Mouse (Mus musculus) urinary bladder, postnatal 4 days (tissue): ENCODE results near the gene Supv3l1.
A peak's percentile ranks its signal among the peaks of the same experiment; 100 is the strongest.

Experiments
- DNase-seq, 2 experiments: peaks; one replicate each; pipeline ENCODE4 v3.0.0; 2021 to 2022; ENCODE audit warnings: low spot score in 2 of 2

Supv3l1 gene

DNA sequence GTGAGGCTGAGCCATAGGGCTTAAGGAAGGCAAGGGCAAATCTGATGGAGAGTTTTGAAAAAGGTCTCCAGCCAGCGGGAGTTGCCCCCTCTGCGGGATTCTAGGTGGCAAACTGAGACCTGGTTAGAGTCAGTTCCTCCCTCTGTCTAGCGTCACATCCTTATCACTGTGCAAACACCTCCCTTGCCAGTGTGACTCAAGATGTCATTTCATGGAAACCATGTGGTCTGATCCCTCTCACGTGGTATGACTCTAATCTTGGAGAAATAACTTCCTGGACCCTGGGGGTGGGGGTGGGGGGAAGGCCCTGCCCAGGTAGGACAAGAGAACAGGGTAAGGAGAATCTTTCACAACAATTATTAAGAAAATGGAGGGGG, 35.9 kb downstream of the Supv3l1 start:
- no peak for DNase-seq

DNA sequence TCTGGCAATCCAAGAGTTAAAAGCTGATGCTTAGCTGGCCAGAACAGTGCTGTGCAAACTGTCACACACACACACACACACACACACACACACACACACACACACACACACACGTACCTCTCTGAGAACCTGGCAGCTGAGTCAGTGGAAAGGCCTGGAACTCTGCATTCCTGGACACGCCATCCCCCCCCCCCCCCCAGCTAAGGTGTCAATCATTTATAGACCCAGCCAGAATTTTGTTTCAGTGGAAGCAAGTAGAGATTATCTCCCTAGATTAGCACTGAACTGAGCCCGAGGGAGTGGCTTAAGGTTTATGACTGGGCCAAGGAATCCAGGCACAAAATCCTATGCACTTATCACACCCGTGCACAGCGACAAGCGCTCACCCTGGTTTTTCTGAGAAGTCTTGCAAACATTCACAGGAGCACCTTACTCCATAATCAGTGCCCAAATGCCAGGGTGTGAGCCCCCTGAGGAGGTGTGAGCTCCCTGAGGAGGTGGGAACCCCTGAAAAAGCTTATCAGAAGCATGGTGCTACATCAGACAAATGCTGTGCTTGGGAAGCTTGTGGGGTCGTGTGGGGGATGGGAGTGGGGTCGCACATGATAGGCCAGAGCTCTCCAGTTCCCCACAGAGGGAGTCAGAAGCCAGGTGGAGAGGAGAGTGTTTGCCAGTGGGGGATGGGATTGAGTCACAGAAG, 36.5 kb downstream of the Supv3l1 start:
- no peak for DNase-seq

DNA sequence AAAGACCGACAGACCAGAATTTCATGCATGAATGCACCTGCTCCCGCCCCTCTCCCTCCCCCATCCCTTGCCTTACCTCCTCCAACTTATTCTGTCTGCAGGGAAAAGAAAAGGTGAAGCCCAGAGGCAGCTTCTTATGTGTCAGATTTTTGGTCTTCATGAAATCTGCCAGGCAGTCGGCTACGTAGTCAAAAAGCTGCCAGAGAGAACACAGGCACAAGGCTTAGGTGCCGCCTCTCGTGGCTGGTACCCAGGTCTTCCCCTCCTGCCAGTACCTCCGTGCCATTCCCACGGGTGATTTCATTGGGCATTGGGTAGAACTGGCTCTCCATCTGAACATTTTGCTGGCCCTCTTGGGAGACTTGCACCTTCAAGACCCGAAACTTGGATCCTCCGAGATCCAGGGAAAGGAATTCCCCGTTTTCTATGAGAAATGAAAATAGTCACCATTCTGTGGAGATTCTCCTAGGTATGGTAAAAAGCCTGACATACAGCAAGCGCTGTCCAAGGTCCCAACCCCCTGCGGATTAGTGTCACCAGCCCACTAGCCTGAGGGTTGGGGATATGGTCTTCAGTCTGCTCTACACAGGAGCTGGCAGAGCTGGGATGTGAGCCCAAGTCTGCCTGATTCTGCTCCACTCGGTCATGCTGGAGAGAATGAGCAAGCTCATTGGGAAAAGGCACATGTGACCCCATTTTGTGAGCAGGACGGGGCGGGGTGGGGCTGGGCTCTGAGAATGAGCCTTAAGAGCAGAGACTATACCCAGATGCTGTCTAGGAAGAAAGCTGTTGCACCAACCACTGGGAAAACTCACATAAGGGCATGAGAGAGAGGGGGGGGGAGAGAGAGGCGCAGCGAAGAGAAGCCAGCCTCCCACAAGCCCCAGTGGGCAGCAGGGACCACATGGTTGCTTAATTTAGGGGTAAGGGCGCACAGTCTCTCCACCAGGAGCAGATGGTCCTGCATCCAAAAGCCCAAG, 37.8 kb downstream of the Supv3l1 start:
- no peak for DNase-seq

DNA sequence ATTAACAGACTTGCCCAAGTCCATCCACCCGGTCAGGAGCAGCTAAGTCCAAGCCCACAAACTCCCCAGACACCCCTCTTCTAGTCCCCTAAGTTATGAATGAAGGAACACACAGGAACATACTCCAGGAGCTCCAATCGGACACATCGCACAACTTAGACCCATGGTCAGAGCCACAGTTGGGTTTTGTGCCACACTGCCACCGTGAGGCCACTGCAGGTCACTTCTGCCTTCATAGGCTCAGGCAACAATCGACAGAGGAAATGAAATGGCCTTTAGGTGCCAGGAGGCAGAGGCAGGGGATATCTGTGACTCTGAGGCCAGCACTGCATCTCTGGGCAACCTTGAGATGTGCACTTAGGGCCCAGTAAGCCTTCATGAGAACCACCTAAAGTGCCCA, 38.6 kb downstream of the Supv3l1 start:
- peak; percentile 48 to 67 for DNase-seq

DNA sequence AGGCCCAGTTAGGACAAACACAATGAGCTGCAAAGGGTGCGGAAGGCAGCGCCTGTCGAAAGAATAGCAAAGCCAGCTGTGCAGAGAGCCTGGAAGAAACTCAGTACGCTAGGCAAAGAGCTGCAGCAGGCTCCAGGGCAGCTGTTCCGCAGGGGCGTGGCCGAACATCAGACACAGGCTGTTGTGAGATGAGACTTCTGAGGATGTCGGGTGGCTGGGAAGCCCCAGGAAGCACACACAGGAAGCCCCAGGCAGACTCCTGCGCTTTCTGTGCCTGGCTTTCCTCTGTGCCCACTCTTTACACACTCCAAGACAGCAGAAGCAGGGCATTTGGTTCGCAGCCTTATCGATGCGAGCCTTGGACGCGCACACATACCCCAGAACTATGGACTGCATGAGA, 44.6 kb downstream of the Supv3l1 start:
- peak in 1 of 2 experiments; percentile 51 for DNase-seq

DNA sequence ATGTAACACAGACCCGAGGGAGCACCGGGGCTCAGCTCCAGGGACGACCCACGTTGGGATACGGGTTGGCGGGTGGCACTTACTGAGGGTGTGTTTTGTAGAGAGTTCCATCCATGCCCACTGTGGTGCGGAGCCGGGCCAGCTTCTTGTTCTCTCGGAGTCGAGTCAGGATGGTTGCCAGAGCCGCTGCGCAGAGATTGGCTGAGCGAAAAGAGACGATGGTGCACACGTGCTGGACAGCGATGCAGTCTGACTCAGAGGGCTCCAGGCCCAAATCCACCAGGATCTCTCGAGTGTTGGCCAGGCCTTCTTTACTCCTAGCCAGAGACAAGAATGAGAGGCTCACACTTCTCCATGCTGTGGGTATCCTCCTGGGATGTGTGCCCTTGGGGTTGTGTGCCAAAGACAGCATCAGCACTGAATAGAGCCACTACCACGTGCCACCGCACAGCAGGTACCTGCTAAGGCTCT, 47.9 kb downstream of the Supv3l1 start:
- DNase-seq, result peak in 1 of 2 experiments; percentile 38

DNA sequence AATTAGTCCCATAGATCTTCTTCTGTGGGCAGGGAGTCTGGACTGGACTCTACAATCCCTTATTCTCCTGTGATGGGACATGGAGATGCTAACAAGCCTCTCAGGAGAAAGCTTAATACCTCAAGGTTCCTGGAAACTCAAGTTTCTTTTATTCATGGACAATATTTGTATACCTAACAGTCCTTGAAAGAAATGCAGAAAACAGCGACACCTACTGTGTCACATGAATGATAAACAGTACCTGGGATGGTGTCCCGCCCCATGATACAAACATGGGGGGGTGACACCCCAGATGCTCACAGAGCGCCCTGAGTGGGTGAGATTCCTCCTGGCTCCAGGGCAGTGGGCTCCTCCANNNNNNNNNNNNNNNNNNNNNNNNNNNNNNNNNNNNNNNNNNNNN, 66.5 kb downstream of the Supv3l1 start:
- no peak for DNase-seq

DNA sequence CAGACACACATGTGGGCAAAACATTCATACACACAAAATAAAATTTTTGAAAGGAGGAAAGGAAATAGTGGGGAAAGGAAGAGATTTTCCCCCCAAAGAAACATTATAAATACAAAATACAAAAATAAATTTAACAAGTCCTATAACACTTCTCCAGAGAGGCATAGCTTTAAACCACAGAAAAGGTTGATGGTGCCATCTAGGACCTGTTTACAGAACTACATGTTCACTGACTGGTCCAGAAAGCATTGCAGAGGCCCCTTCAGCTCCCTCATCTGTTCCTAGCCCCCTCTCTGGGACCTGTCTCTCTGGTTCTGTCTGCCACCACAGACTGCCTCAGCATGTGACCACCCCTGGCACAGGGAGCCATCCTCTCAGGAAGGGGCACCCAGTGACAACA, 68.6 kb downstream of the Supv3l1 start:
- DNase-seq, result no peak

DNA sequence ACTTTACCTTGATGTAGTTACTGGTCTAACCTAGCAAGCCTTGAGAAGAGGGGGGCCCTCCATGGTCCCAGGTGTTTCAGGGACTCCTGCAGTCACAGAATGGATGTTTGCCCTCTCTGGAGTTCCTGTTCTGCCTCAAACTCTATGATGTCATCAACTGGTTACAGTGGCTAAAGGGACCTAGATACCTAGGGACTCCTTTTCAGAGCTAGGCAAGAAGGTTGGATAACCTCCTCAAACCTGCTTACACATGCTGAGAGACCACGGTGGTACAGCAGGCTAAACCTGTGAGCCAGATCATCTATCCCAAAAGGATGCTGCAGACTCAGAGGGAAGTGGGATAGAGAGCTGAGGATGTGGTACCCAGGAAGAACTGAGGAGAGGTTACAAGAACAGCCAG, 69.7 kb downstream of the Supv3l1 start, which contains the start of gene Hk1:
Gene Hk1, minus strand, starts transcription at position 101 of the 400 bp plus-strand sequence.
- DNase-seq, result no peak
